24 mouse cellular contexts compared by ENCODE assay signal in the genomic region with DNA sequence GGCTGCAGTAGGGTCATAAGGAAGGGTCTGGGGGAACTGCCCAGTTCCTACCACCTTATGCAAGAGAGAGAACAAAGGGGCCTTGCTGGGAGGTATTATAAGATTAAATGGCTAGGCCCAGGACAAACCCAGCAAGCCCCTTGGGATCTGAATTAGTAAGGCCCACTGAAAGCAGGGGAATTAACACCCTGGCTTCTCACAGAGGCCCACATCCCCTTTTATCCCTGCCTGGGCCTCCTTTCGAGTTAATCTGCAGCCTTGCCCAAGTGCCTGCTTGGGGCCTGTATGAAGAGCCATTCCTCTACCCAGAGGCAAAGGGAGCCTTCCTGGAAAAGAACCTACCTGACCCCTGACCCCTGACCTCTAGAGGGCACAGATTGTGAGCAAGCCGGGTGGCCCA.
DNase-seq lines count a peak whose midpoint lies in the region; ATAC-seq and TF ChIP-seq lines count a peak whose summit lies in the region.
"Had no signal": no experiment of that assay in that cellular context is flagged by ENCODE, and none has a peak within 500 bp of the region (broad histone marks: within the 10 kb centered on the region; RNA-seq: fewer than 3 reads in every experiment).

No protein-coding gene starts in this region.

- no peak for TF ChIP-seq EP300 in stomach, postnatal 0 days (optimal IDR thresholded peaks at IDR 0.05)

- DNase-seq in forebrain, embryonic 10.5 days (ENCODE audit: extremely low spot score, low spot score): peak; percentile 25
- DNase-seq in kidney, adult 2 months: no peak
- no peak for DNase-seq in stomach, postnatal 0 days (ENCODE audit: low spot score)
- no peak for DNase-seq in right cerebral cortex, postnatal 14 days
- DNase-seq: adrenal gland, postnatal 10 days; cerebellum, adult 11 months; cerebellum, postnatal 14 days; gastrocnemius, postnatal 36 days; kidney, adult 11 months; kidney, postnatal 10 days; left cerebral cortex, postnatal 4 days; liver, embryonic 13.5 days; lung, embryonic 14.5 days; lung, postnatal 36 days; thymus, postnatal 25 days had no signal

- no peak overlapping the region for H3K9ac ChIP-seq in forebrain, embryonic 12.5 days
- H3K9ac ChIP-seq in kidney, embryonic 14.5 days (ENCODE audit: low read depth, low read length): no peak overlapping the region
- 0 out of 2 replicates have a peak overlapping the region, but pooled peaks have one; percentile 18 for H3K9ac ChIP-seq in limb, embryonic 12.5 days (replicated peaks)
- no peak overlapping the region for H3K9ac ChIP-seq in stomach, postnatal 0 days (ENCODE audit: low read length)
- H3K9ac ChIP-seq: forebrain, embryonic 15.5 days; hindbrain, embryonic 15.5 days; liver, embryonic 13.5 days; lung, embryonic 14.5 days; neural tube, embryonic 15.5 days had no signal

- peaks cover 71% of the 10 kb centered on the region for H3K27me3 ChIP-seq in forebrain, embryonic 10.5 days (ENCODE audit: poor library complexity, severe bottlenecking)
- peaks cover 20% of the 10 kb centered on the region for H3K27me3 ChIP-seq in forebrain, embryonic 12.5 days
- no peaks in the 10 kb centered on the region for H3K27me3 ChIP-seq in kidney, embryonic 14.5 days (ENCODE audit: control insufficient read depth, insufficient read depth, low read length)
- H3K27me3 ChIP-seq in kidney, adult 2 months (replicated peaks; ENCODE audit: control insufficient read depth, insufficient read depth, low read length): no peaks in the 10 kb centered on the region
- peaks cover 9% of the 10 kb centered on the region; the same call in 1 of the 2 replicates for H3K27me3 ChIP-seq in limb, embryonic 12.5 days
- H3K27me3 ChIP-seq in stomach, postnatal 0 days (ENCODE audit: control insufficient read depth, insufficient read depth, low read length): no peaks in the 10 kb centered on the region
- H3K27me3 ChIP-seq: forebrain, embryonic 15.5 days; hindbrain, embryonic 15.5 days; liver, embryonic 13.5 days; neural tube, embryonic 15.5 days had no signal

- peaks cover 77% of the 10 kb centered on the region for H3K4me1 ChIP-seq in forebrain, embryonic 10.5 days
- H3K4me1 ChIP-seq in forebrain, embryonic 12.5 days: peaks cover 34% of the 10 kb centered on the region
- H3K4me1 ChIP-seq in kidney, embryonic 14.5 days (ENCODE audit: control insufficient read depth, insufficient read depth, low read length): peaks cover 18% of the 10 kb centered on the region
- H3K4me1 ChIP-seq in kidney, adult 2 months (ENCODE audit: control insufficient read depth, insufficient read depth, low read length): peaks cover 4% of the 10 kb centered on the region; the same call in 1 of the 2 replicates
- H3K4me1 ChIP-seq in limb, embryonic 12.5 days (replicated peaks): peaks cover 77% of the 10 kb centered on the region
- H3K4me1 ChIP-seq in stomach, postnatal 0 days (replicated peaks; ENCODE audit: control insufficient read depth, insufficient read depth): no peaks in the 10 kb centered on the region
- H3K4me1 ChIP-seq: forebrain, embryonic 15.5 days; hindbrain, embryonic 15.5 days had no signal

- ATAC-seq in forebrain, embryonic 12.5 days (ENCODE audit: low FRiP score): no peak
- ATAC-seq in kidney, embryonic 14.5 days (ENCODE audit: low FRiP score, low TSS enrichment): no peak
- ATAC-seq in limb, embryonic 12.5 days (ENCODE audit: insufficient number of reproducible peaks, insufficient read depth, low FRiP score, low TSS enrichment, low read depth): no peak
- 0 out of 2 replicates have a peak, but pooled peaks have one; percentile 10 for ATAC-seq in stomach, postnatal 0 days (ENCODE audit: low FRiP score, low TSS enrichment)
- ATAC-seq: activated CD4-positive, CD25-positive, alpha-beta regulatory T cell, adult 4 months; CD4-positive, CD25-positive, alpha-beta regulatory T cell, adult 4 months; forebrain, embryonic 15.5 days had no signal

- TF ChIP-seq CTCF in kidney, adult 2 months (conservative IDR thresholded peaks at IDR 0.05; ENCODE audit: insufficient read depth, insufficient read length, low read depth, low read length): no peak
- TF ChIP-seq CTCF in stomach, postnatal 0 days (IDR thresholded peaks at IDR 0.05; ENCODE audit: low read depth): no peak

- H3K4me2 ChIP-seq in forebrain, embryonic 12.5 days: no peak overlapping the region
- no peak overlapping the region for H3K4me2 ChIP-seq in kidney, embryonic 14.5 days (replicated peaks; ENCODE audit: low read depth, low read length)
- H3K4me2 ChIP-seq in limb, embryonic 12.5 days: no peak overlapping the region
- H3K4me2 ChIP-seq in stomach, postnatal 0 days (replicated peaks; ENCODE audit: low read depth): no peak overlapping the region
- H3K4me2 ChIP-seq: forebrain, embryonic 15.5 days; hindbrain, embryonic 15.5 days; liver, embryonic 13.5 days; lung, embryonic 14.5 days; neural tube, embryonic 15.5 days had no signal

- H3K4me3 ChIP-seq in forebrain, embryonic 10.5 days: no peak overlapping the region
- no peak overlapping the region for H3K4me3 ChIP-seq in forebrain, embryonic 12.5 days (replicated peaks)
- H3K4me3 ChIP-seq in kidney, embryonic 14.5 days (ENCODE audit: low read length): no peak overlapping the region
- no peak overlapping the region for H3K4me3 ChIP-seq in kidney, adult 2 months (ENCODE audit: insufficient read depth, low read depth, low read length)
- no peak overlapping the region for H3K4me3 ChIP-seq in limb, embryonic 12.5 days (replicated peaks)
- no peak overlapping the region for H3K4me3 ChIP-seq in stomach, postnatal 0 days (ENCODE audit: low read depth, low read length)
- H3K4me3 ChIP-seq: forebrain, embryonic 15.5 days; hindbrain, embryonic 15.5 days; layer of hippocampus, adult 2 months; liver, embryonic 13.5 days; neural tube, embryonic 15.5 days had no signal

- no peaks in the 10 kb centered on the region for H3K36me3 ChIP-seq in forebrain, embryonic 10.5 days (replicated peaks)
- no peaks in the 10 kb centered on the region for H3K36me3 ChIP-seq in forebrain, embryonic 12.5 days (replicated peaks)
- H3K36me3 ChIP-seq in kidney, embryonic 14.5 days (ENCODE audit: control insufficient read depth, insufficient read depth, low read length): no peaks in the 10 kb centered on the region
- no peaks in the 10 kb centered on the region for H3K36me3 ChIP-seq in kidney, adult 2 months (ENCODE audit: control insufficient read depth, insufficient read depth, low read length)
- H3K36me3 ChIP-seq in limb, embryonic 12.5 days: no peaks in the 10 kb centered on the region
- H3K36me3 ChIP-seq in stomach, postnatal 0 days (ENCODE audit: control insufficient read depth, insufficient read depth, low read length): no peaks in the 10 kb centered on the region
- H3K36me3 ChIP-seq: forebrain, embryonic 15.5 days; hindbrain, embryonic 15.5 days; liver, embryonic 13.5 days; neural tube, embryonic 15.5 days had no signal

- TF ChIP-seq POLR2A in kidney, adult 2 months (IDR thresholded peaks at IDR 0.05; ENCODE audit: low read depth, low read length): no peak

- peak overlapping the region; percentile 70 for H3K27ac ChIP-seq in forebrain, embryonic 10.5 days
- H3K27ac ChIP-seq in forebrain, embryonic 12.5 days: no peak overlapping the region
- H3K27ac ChIP-seq in kidney, embryonic 14.5 days (ENCODE audit: low read depth, low read length): peak overlapping the region; percentile 55; the same call in 1 of the 2 replicates
- H3K27ac ChIP-seq in kidney, adult 2 months (ENCODE audit: insufficient read depth, low read depth, low read length): no peak overlapping the region
- peak overlapping the region; percentile 45; the same call in 1 of the 2 replicates for H3K27ac ChIP-seq in limb, embryonic 12.5 days
- H3K27ac ChIP-seq in stomach, postnatal 0 days (replicated peaks): no peak overlapping the region
- H3K27ac ChIP-seq: forebrain, embryonic 15.5 days; hindbrain, embryonic 15.5 days; layer of hippocampus, adult 2 months; liver, embryonic 13.5 days; neural tube, embryonic 15.5 days had no signal

- H3K9me3 ChIP-seq in forebrain, embryonic 10.5 days: no peaks in the 10 kb centered on the region
- H3K9me3 ChIP-seq in forebrain, embryonic 12.5 days: no peaks in the 10 kb centered on the region
- no peaks in the 10 kb centered on the region for H3K9me3 ChIP-seq in kidney, embryonic 14.5 days (ENCODE audit: control insufficient read depth, low read length)
- no peaks in the 10 kb centered on the region for H3K9me3 ChIP-seq in limb, embryonic 12.5 days
- H3K9me3 ChIP-seq in stomach, postnatal 0 days (ENCODE audit: control insufficient read depth, low read length): no peaks in the 10 kb centered on the region
- H3K9me3 ChIP-seq: forebrain, embryonic 15.5 days; hindbrain, embryonic 15.5 days; liver, embryonic 13.5 days; neural tube, embryonic 15.5 days had no signal

- WGBS in forebrain, embryonic 10.5 days: 7% methylated on average over 2 of the region's 2 CpGs
- WGBS in forebrain, embryonic 12.5 days: 3% methylated on average over 2 of the region's 2 CpGs
- 30% methylated on average over 2 of the region's 2 CpGs for WGBS in kidney, embryonic 14.5 days
- WGBS in kidney, adult 2 months: 59% methylated on average over 2 of the region's 2 CpGs
- WGBS in limb, embryonic 12.5 days: 20% methylated on average over 2 of the region's 2 CpGs
- 25% methylated on average over 2 of the region's 2 CpGs for WGBS in stomach, postnatal 0 days

Comparison
In these comparisons a context has a peak if more than half of its experiments do, and no peak if none do; other contexts are left out.
1. H3K27ac ChIP-seq: peak in forebrain, embryonic 10.5 days (single experiment), kidney, embryonic 14.5 days (single experiment) and limb, embryonic 12.5 days (single experiment); none in forebrain, embryonic 12.5 days (single experiment), kidney, adult 2 months (single experiment) and stomach, postnatal 0 days (single experiment).